Mouse (Mus musculus) liver, adult 2 months (tissue): ENCODE results near the gene Fgfr2.

Experiments used
- CTCF ChIP-seq: fragments of 200-500 bp; IDR thresholded peaks from 2 replicates; pipeline ENCODE4 v1.5.1; 2011; ENCODE audit warnings: low read depth, low read length, control low read depth
- POLR2A ChIP-seq: fragments of 200-500 bp; IDR thresholded peaks from 2 replicates; pipeline ENCODE4 v1.6.1; 2011; ENCODE audit warnings: low read length, control low read depth; ENCODE audit not compliant: insufficient read depth; ENCODE audit errors: extremely low read depth

DNA sequence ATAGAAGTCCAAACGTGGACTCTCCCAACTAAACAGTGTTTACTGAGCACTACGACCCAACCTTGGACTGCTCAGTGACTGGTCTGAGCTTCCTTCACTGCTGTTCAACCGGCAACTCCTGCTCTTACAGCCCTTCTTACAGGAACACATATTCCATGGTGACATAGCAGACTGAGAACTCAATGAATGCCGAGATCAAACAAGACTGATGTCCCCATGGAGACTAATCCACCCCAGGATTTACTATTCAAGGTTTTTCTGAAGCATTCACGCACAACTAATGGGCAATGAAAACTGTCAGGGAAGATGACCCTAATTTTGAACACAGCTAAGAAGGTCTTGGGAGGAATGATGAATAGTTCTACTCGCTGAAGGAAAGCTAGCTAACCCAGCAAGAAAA lies 2650.5 kb downstream of the Fgfr2 start:
- TF ChIP-seq CTCF (no peak), POLR2A (no peak)
